Mouse (Mus musculus) embryonic facial prominence, embryonic 12.5 days (tissue): ENCODE data around the gene Mybbp1a. TPM values are rescaled to one million over a fixed set of nuclear protein-coding genes. Genes with fewer than 3 reads are reported as not detected.

ENCODE experiments used
- ATAC-seq: fragments of 200-750 bp; cut with Nextera tagmentation; 2 replicates; pipeline ENCODE4 v1.8.0; 2017; ENCODE audit not compliant: insufficient number of reproducible peaks, insufficient read depth, low FRiP score, low TSS enrichment
- H3K27ac ChIP-seq: fragments of 300-500 bp; sonication (generic); 2 replicates; pipeline ENCODE4 v1.5.1; 2016; ENCODE audit warnings: mild to moderate bottlenecking
- H3K27me3 ChIP-seq: fragments of 300-500 bp; sonication (generic); 2 replicates; pipeline ENCODE4 v1.6.1; 2016; ENCODE audit warnings: mild to moderate bottlenecking, moderate library complexity
- H3K36me3 ChIP-seq: fragments of 300-500 bp; sonication (generic); 2 replicates; pipeline ENCODE4 v1.6.1; 2016; ENCODE audit warnings: mild to moderate bottlenecking
- H3K4me1 ChIP-seq: fragments of 300-500 bp; sonication (generic); 2 replicates; pipeline ENCODE4 v1.6.1; 2016
- H3K4me2 ChIP-seq: fragments of 300-500 bp; sonication (generic); replicated peaks from 2 replicates; pipeline ENCODE4 v1.6.1; 2016; ENCODE audit warnings: mild to moderate bottlenecking, moderate library complexity
- H3K4me3 ChIP-seq: fragments of 300-500 bp; sonication (generic); 2 replicates; pipeline ENCODE4 v1.5.1; 2016; ENCODE audit warnings: mild to moderate bottlenecking
- H3K9ac ChIP-seq: fragments of 300-500 bp; sonication (generic); 2 replicates; pipeline ENCODE4 v1.6.1; 2016; ENCODE audit warnings: mild to moderate bottlenecking, moderate library complexity
- H3K9me3 ChIP-seq: fragments of 300-500 bp; sonication (generic); 2 replicates; pipeline ENCODE4 v1.6.1; 2016; ENCODE audit warnings: mild to moderate bottlenecking, moderate library complexity
- WGBS: fragments of 180-500 bp; shearing (Covaris S2); methylation state at CpG from one replicate; pipeline ENCODE4 v1.1.7; 2016; 5-methylcytosine and 5-hydroxymethylcytosine counted together
- polyA plus RNA-seq: library from polyadenylated mRNA; unstranded; fragments of >200 nt; fragmentation: Nextera tagmentation; extraction: Ambion mirVana; gene quantifications from 2 replicates; pipeline ENCODE4 v1.2.1, GENCODE M21; 2016

Mybbp1a gene
- polyA plus RNA-seq, 1 experiment from 2014 or later, result 172 TPM

- no peaks in the 10 kb centered on the region for H3K9me3 ChIP-seq
- 88% methylated on average over 5 of the region's 5 CpGs for WGBS
- no peak for ATAC-seq
- no peak overlapping the region for H3K27ac ChIP-seq
- H3K27me3 ChIP-seq, result 0 out of 2 replicates have a peak, but pooled peaks cover 6% of the 10 kb centered on the region
- H3K4me2 ChIP-seq, result no peak overlapping the region
- peaks cover 8% of the 10 kb centered on the region; the same call in 1 of the 2 replicates for H3K4me1 ChIP-seq
- H3K9ac ChIP-seq, result no peak overlapping the region
- H3K36me3 ChIP-seq, result no peaks in the 10 kb centered on the region
- H3K4me3 ChIP-seq, result no peak overlapping the region
Observed at GRCm38 (mm10) chr11:72416666-72417065, 24.5 kb upstream of the Mybbp1a start.

GRCm38 (mm10) chr11:72417376-72417775 is 23.8 kb upstream of the Mybbp1a start:
- Histone ChIP-seq H3K4me2 (no peak overlapping the region), H3K36me3 (no peaks in the 10 kb centered on the region), H3K4me3 (no peak overlapping the region), H3K27ac (no peak overlapping the region), H3K4me1 (peaks cover 8% of the 10 kb centered on the region; the same call in 1 of the 2 replicates), H3K9ac (no peak overlapping the region), H3K9me3 (no peaks in the 10 kb centered on the region), H3K27me3 (0 out of 2 replicates have a peak, but pooled peaks cover 6% of the 10 kb centered on the region)
- no peak for ATAC-seq
- WGBS, result 6% methylated on average over 4 of the region's 4 CpGs

- H3K27me3 ChIP-seq, result 0 out of 2 replicates have a peak, but pooled peaks cover 1% of the 10 kb centered on the region
- peaks cover 8% of the 10 kb centered on the region; the same call in 1 of the 2 replicates for H3K4me1 ChIP-seq
- no peak overlapping the region for H3K4me3 ChIP-seq
- no peak overlapping the region for H3K4me2 ChIP-seq
- no peaks in the 10 kb centered on the region for H3K9me3 ChIP-seq
- ATAC-seq, result no peak
- no peak overlapping the region for H3K27ac ChIP-seq
- no peaks in the 10 kb centered on the region for H3K36me3 ChIP-seq
- no peak overlapping the region for H3K9ac ChIP-seq
- 35% methylated on average over 8 of the region's 8 CpGs for WGBS
Observed at GRCm38 (mm10) chr11:72418227-72418626, 22.9 kb upstream of the Mybbp1a start.

- H3K4me1 ChIP-seq, result peaks cover 8% of the 10 kb centered on the region; the same call in 1 of the 2 replicates
- no peaks in the 10 kb centered on the region for H3K36me3 ChIP-seq
- ATAC-seq, result no peak
- H3K27ac ChIP-seq, result no peak overlapping the region
- no peaks in the 10 kb centered on the region for H3K9me3 ChIP-seq
- no peak overlapping the region for H3K4me2 ChIP-seq
- no peak overlapping the region for H3K4me3 ChIP-seq
- H3K27me3 ChIP-seq, result no peaks in the 10 kb centered on the region
- no peak overlapping the region for H3K9ac ChIP-seq
- WGBS, result 83% methylated on average over 6 of the region's 6 CpGs
Observed at GRCm38 (mm10) chr11:72419006-72419405, 22.1 kb upstream of the Mybbp1a start.

GRCm38 (mm10) chr11:72420460-72421122 is 20.6 kb upstream of the Mybbp1a start:
- Histone ChIP-seq H3K27me3 (no peaks in the 10 kb centered on the region), H3K9ac (no peak overlapping the region), H3K27ac (no peak overlapping the region), H3K4me1 (peaks cover 8% of the 10 kb centered on the region; the same call in 1 of the 2 replicates), H3K36me3 (no peaks in the 10 kb centered on the region), H3K4me2 (no peak overlapping the region), H3K9me3 (no peaks in the 10 kb centered on the region), H3K4me3 (no peak overlapping the region)
- 85% methylated on average over 6 of the region's 6 CpGs for WGBS
- no peak for ATAC-seq

DNA sequence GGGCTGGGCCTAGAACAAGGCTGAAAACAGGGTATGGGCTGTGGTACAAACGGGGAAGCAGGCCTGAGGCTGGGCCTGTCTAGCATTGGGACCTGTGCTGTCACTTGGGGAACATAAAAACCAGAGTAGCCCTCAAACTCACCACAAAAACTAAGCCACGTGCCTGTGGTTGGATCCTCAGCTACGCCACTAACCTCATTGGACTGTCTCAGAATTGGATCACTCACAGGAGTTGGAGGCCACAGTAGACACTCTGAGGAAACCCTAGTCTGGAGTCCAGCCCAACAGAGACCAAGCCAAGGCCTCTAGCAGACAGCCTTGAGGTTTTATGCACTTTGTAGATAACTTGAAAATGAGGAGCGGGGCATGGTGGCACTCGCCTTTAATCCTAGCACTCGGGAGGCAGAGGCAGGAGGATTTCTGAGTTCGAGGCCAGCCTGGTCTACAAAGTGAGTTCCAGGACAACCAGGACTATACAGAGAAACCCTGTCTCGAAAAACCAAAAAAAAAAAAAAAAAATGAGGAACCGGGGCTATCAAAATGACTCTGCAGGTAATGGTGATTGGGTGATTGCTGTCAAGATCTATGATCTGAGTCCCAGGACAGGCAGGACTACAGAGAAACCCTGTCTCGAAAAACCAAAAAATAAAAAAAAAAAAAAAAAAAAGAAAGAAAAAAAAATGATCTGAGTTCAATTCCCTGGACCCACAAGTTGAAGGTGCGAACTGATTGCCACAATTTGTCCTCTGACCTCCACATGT is 19.5 kb upstream of the Mybbp1a start:
- no peak overlapping the region for H3K4me2 ChIP-seq
- H3K4me3 ChIP-seq, result no peak overlapping the region
- peaks cover 8% of the 10 kb centered on the region; the same call in 1 of the 2 replicates for H3K4me1 ChIP-seq
- H3K9me3 ChIP-seq, result no peaks in the 10 kb centered on the region
- H3K27ac ChIP-seq, result no peak overlapping the region
- ATAC-seq, result no peak
- no peaks in the 10 kb centered on the region for H3K36me3 ChIP-seq
- H3K27me3 ChIP-seq, result no peaks in the 10 kb centered on the region
- H3K9ac ChIP-seq, result no peak overlapping the region
- WGBS, result 92% methylated on average over 11 of the region's 11 CpGs

- H3K9me3 ChIP-seq, result no peaks in the 10 kb centered on the region
- H3K4me3 ChIP-seq, result no peak overlapping the region
- H3K4me2 ChIP-seq, result no peak overlapping the region
- 86% methylated on average over 4 of the region's 4 CpGs for WGBS
- H3K4me1 ChIP-seq, result no peaks in the 10 kb centered on the region
- H3K27me3 ChIP-seq, result no peaks in the 10 kb centered on the region
- ATAC-seq, result no peak
- H3K9ac ChIP-seq, result no peak overlapping the region
- no peak overlapping the region for H3K27ac ChIP-seq
- no peaks in the 10 kb centered on the region for H3K36me3 ChIP-seq
Observed at GRCm38 (mm10) chr11:72423686-72424085, 17.5 kb upstream of the Mybbp1a start.

DNA sequence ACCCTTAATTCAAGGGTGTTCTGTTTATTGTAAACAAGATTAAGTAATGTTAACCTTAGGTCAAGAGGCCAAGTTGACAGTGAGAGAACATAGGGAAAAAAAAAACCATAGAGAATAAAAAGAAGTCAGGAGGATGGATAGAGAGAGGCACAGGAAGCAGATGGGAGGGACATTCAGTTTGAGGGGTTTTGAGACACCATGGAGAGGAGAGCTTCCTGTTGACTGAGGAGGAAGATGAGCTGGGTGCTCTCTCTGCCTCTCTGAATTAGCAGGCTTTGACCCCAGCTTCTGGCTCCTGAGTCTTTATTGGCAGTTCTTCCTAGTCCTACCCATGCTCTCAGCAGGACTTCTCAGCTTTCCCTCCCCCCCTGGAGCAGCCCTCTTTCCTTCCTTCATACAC is 16.0 kb upstream of the Mybbp1a start:
- no peak overlapping the region for H3K9ac ChIP-seq
- no peaks in the 10 kb centered on the region for H3K9me3 ChIP-seq
- H3K4me2 ChIP-seq, result no peak overlapping the region
- H3K4me1 ChIP-seq, result no peaks in the 10 kb centered on the region
- no peaks in the 10 kb centered on the region for H3K36me3 ChIP-seq
- ATAC-seq, result no peak
- H3K27ac ChIP-seq, result no peak overlapping the region
- H3K27me3 ChIP-seq, result no peaks in the 10 kb centered on the region
- no peak overlapping the region for H3K4me3 ChIP-seq

GRCm38 (mm10) chr11:72426884-72427283 is 14.3 kb upstream of the Mybbp1a start:
- Histone ChIP-seq H3K4me2 (no peak overlapping the region), H3K36me3 (no peaks in the 10 kb centered on the region), H3K4me3 (no peak overlapping the region), H3K9ac (no peak overlapping the region), H3K9me3 (no peaks in the 10 kb centered on the region), H3K27ac (no peak overlapping the region), H3K27me3 (no peaks in the 10 kb centered on the region), H3K4me1 (no peaks in the 10 kb centered on the region)
- ATAC-seq, result no peak

DNA sequence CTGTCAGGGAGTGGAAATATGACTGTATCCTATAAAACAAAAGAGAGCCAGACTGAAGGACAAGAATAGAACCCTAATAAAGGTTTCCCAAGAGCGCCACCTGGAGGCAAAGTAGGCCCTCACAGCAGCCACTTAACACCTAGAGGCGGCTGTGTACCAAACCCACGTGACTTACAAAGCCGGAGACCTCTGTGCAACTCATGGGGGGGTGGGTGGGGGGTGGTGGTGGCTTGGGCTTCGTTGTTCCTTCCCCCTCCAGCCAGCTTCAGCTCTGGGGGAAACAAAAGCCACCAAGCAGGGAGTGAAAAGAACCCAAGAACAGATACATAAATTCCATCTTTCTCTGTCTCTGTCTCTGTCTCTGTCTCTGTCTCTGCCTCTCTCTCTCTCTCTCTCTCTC is 12.5 kb upstream of the Mybbp1a start:
- no peak overlapping the region for H3K4me3 ChIP-seq
- H3K4me2 ChIP-seq, result no peak overlapping the region
- no peaks in the 10 kb centered on the region for H3K27me3 ChIP-seq
- ATAC-seq, result no peak
- no peaks in the 10 kb centered on the region for H3K36me3 ChIP-seq
- H3K9ac ChIP-seq, result no peak overlapping the region
- H3K9me3 ChIP-seq, result no peaks in the 10 kb centered on the region
- no peak overlapping the region for H3K27ac ChIP-seq
- no peaks in the 10 kb centered on the region for H3K4me1 ChIP-seq
- WGBS, result 1% methylated on average over 5 of the region's 5 CpGs

GRCm38 (mm10) chr11:72429288-72429690 is 11.9 kb upstream of the Mybbp1a start:
- Histone ChIP-seq H3K36me3 (no peaks in the 10 kb centered on the region), H3K9me3 (no peaks in the 10 kb centered on the region), H3K4me2 (0 out of 2 replicates have a peak overlapping the region, but pooled peaks have one; percentile 30), H3K9ac (no peak overlapping the region), H3K4me3 (no peak overlapping the region), H3K27me3 (no peaks in the 10 kb centered on the region), H3K4me1 (no peaks in the 10 kb centered on the region), H3K27ac (no peak overlapping the region)
- no peak for ATAC-seq
- WGBS, result 61% methylated on average over 7 of the region's 7 CpGs
